Mouse (Mus musculus) heart, postnatal 0 days (tissue): ENCODE results near the gene Myoz2.

Experiments
- CTCF ChIP-seq: IDR thresholded peaks from 2 replicates; pipeline ENCODE4 v1.5.1; 2016; ENCODE audit warnings: antibody characterized with exemption, control low read depth, low read depth
- EP300 ChIP-seq: IDR thresholded peaks from 2 replicates; pipeline ENCODE4 v1.6.1; 2016; ENCODE audit warnings: antibody characterized with exemption, low read depth

DNA sequence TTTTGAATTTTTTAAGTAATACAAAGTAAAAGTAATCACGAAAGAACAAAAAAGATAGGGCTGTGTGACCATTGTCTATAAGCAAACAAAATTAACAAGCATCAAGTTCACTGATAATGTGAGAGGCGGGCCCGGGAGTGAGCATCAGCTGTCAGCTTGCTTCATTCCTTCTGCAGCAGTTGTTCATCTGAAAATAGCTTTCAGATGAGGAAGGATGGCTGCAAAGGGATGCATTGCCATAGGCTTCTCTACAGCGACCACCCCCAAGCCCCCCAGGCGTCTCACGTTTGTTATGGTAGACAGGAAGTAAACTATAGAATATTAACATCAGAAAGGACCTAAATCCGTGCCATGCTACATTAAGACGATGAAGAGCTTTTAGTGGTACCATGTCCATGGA is 1.0 kb downstream of the Myoz2 start:
- TF ChIP-seq CTCF, result no peak
- TF ChIP-seq EP300, result no peak
